ENCODE assay signal across 25 mouse cellular contexts in the genomic region with DNA sequence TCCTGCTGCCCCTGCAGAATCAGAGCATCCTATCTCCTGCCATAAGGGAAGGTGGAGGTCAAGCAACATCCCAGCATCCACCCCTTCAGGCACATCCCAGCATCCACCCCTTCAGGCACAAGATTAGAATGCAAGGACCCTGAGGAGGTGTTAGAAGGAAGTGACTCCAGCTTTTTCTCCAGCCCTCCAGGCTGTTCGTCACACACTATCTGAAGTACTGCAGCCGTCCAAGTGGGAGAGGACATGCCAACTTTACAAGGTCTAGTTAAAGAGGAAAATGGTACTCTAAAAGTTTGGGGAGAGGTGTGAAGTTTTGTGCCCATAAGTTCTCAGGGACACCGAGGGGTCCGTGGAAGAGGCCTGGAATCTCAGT.
DNase-seq lines count a peak whose midpoint lies in the region; ATAC-seq and TF ChIP-seq lines count a peak whose summit lies in the region.
"Had no signal": no experiment of that assay in that cellular context is flagged by ENCODE, and none has a peak within 500 bp of the region (broad histone marks: within the 10 kb centered on the region; RNA-seq: fewer than 3 reads in every experiment).

No protein-coding gene starts in this region.

- DNase-seq in frontal cortex, postnatal 14 days (ENCODE audit: low spot score in 2 of 2): no peak
- DNase-seq in heart, postnatal 14 days: no peak
- DNase-seq in midbrain, embryonic 10.5 days (ENCODE audit: low spot score): no peak
- DNase-seq in midbrain, postnatal 0 days (ENCODE audit: low spot score): no peak
- no peak for DNase-seq in right cerebral cortex, adult 18-20 months
- DNase-seq: adrenal gland, postnatal 25 days; cerebellum, adult 11 months; cerebellum, postnatal 14 days; gastrocnemius, postnatal 25 days; kidney, adult 11 months; liver, postnatal 0 days; lung, postnatal 14 days; right cerebral cortex, postnatal 4 days; thymus, adult 18-20 months; thymus, postnatal 4 days had no signal

- no peaks in the 10 kb centered on the region for H3K36me3 ChIP-seq in heart, embryonic 15.5 days
- H3K36me3 ChIP-seq in midbrain, embryonic 10.5 days: no peaks in the 10 kb centered on the region
- no peaks in the 10 kb centered on the region for H3K36me3 ChIP-seq in midbrain, postnatal 0 days (ENCODE audit: insufficient read depth, low read length)
- H3K36me3 ChIP-seq: embryonic facial prominence, embryonic 15.5 days; forebrain, embryonic 15.5 days; limb, embryonic 12.5 days; midbrain, embryonic 12.5 days; neural tube, embryonic 12.5 days had no signal

- peak; percentile 35 for ATAC-seq in frontal cortex, adult (ENCODE audit: low TSS enrichment)
- ATAC-seq in heart, embryonic 15.5 days (replicated peaks; ENCODE audit: insufficient number of reproducible peaks, insufficient read depth, low FRiP score, low read depth): no peak
- ATAC-seq in midbrain, postnatal 0 days (ENCODE audit: low FRiP score): no peak
- ATAC-seq: liver, postnatal 0 days had no signal

- H3K27me3 ChIP-seq in heart, embryonic 15.5 days: no peaks in the 10 kb centered on the region
- H3K27me3 ChIP-seq in midbrain, embryonic 10.5 days (ENCODE audit: low read depth, poor library complexity, severe bottlenecking): no peaks in the 10 kb centered on the region
- no peaks in the 10 kb centered on the region for H3K27me3 ChIP-seq in midbrain, postnatal 0 days (ENCODE audit: insufficient read depth, low read length)
- H3K27me3 ChIP-seq: embryonic facial prominence, embryonic 15.5 days; forebrain, embryonic 15.5 days; hindbrain, embryonic 13.5 days; neural tube, embryonic 12.5 days had no signal

- no peak overlapping the region for H3K9ac ChIP-seq in heart, embryonic 15.5 days
- no peak overlapping the region for H3K9ac ChIP-seq in midbrain, postnatal 0 days (replicated peaks; ENCODE audit: low read length, poor library complexity, severe bottlenecking)
- H3K9ac ChIP-seq: embryonic facial prominence, embryonic 15.5 days; forebrain, embryonic 15.5 days; hindbrain, embryonic 13.5 days; limb, embryonic 12.5 days; liver, postnatal 0 days; midbrain, embryonic 12.5 days; neural tube, embryonic 12.5 days had no signal

- 0 out of 2 replicates have a peak overlapping the region, but pooled peaks have one; percentile 14 for H3K27ac ChIP-seq in heart, embryonic 15.5 days
- 0 out of 2 replicates have a peak overlapping the region, but pooled peaks have one; percentile 0 for H3K27ac ChIP-seq in midbrain, embryonic 10.5 days (replicated peaks)
- no peak overlapping the region for H3K27ac ChIP-seq in midbrain, postnatal 0 days (ENCODE audit: low read depth, low read length)
- H3K27ac ChIP-seq in brown adipose tissue, adult 24 weeks (replicated peaks; ENCODE audit: low read depth, low read length): peak overlapping the region; percentile 12; the same call in 1 of the 2 replicates
- H3K27ac ChIP-seq: embryonic facial prominence, embryonic 15.5 days; forebrain, embryonic 15.5 days; hindbrain, embryonic 13.5 days; limb, embryonic 12.5 days; midbrain, embryonic 12.5 days; neural tube, embryonic 12.5 days had no signal

- no peak overlapping the region for H3K4me2 ChIP-seq in heart, embryonic 15.5 days
- H3K4me2 ChIP-seq in midbrain, postnatal 0 days (ENCODE audit: low read depth, low read length, poor library complexity, severe bottlenecking): no peak overlapping the region
- H3K4me2 ChIP-seq: embryonic facial prominence, embryonic 15.5 days; forebrain, embryonic 15.5 days; hindbrain, embryonic 13.5 days; limb, embryonic 12.5 days; liver, embryonic 11.5 days; midbrain, embryonic 12.5 days; neural tube, embryonic 12.5 days had no signal

- 52% methylated on average over 4 of the region's 4 CpGs for WGBS in heart, embryonic 15.5 days
- WGBS in midbrain, embryonic 10.5 days: 62% methylated on average over 4 of the region's 4 CpGs
- 68% methylated on average over 4 of the region's 4 CpGs for WGBS in midbrain, postnatal 0 days

- no peak overlapping the region for H3K4me3 ChIP-seq in heart, embryonic 15.5 days
- H3K4me3 ChIP-seq in midbrain, embryonic 10.5 days: no peak overlapping the region
- H3K4me3 ChIP-seq in midbrain, postnatal 0 days (ENCODE audit: low read depth, low read length): no peak overlapping the region
- no peak overlapping the region for H3K4me3 ChIP-seq in brown adipose tissue, adult 24 weeks (ENCODE audit: insufficient read depth, low read depth, low read length)
- H3K4me3 ChIP-seq: embryonic facial prominence, embryonic 15.5 days; forebrain, embryonic 15.5 days; hindbrain, embryonic 13.5 days; limb, embryonic 12.5 days; midbrain, embryonic 12.5 days; neural tube, embryonic 12.5 days had no signal

- peaks cover 17% of the 10 kb centered on the region for H3K4me1 ChIP-seq in heart, embryonic 15.5 days (replicated peaks)
- peaks cover 32% of the 10 kb centered on the region for H3K4me1 ChIP-seq in midbrain, embryonic 10.5 days
- no peaks in the 10 kb centered on the region for H3K4me1 ChIP-seq in midbrain, postnatal 0 days (ENCODE audit: insufficient read depth, low read length)
- peaks cover 6% of the 10 kb centered on the region; the same call in 1 of the 2 replicates for H3K4me1 ChIP-seq in brown adipose tissue, adult 24 weeks (ENCODE audit: control insufficient read depth, insufficient read depth, insufficient read length, low read length)

- intact Hi-C loops in heart, postnatal 14 days (cut with DNase I): no loop called here

- H3K9me3 ChIP-seq in heart, embryonic 15.5 days (replicated peaks): no peaks in the 10 kb centered on the region
- no peaks in the 10 kb centered on the region for H3K9me3 ChIP-seq in midbrain, embryonic 10.5 days (replicated peaks)
- H3K9me3 ChIP-seq in midbrain, postnatal 0 days (ENCODE audit: low read length): no peaks in the 10 kb centered on the region
- H3K9me3 ChIP-seq: embryonic facial prominence, embryonic 15.5 days; forebrain, embryonic 15.5 days; hindbrain, embryonic 13.5 days; limb, embryonic 12.5 days; midbrain, embryonic 12.5 days; neural tube, embryonic 12.5 days had no signal

- no peak for TF ChIP-seq CTCF in midbrain, postnatal 0 days (IDR thresholded peaks at IDR 0.05)
